Mouse (Mus musculus) heart, embryonic 14.5 days (tissue): ENCODE measurements around the gene Prr19. TPM values are rescaled to one million over a fixed set of nuclear protein-coding genes. Genes with fewer than 3 reads are reported as not detected.

Experiments
- ATAC-seq: fragments of 200-750 bp; cut with Nextera tagmentation; 2 replicates; pipeline ENCODE4 v1.8.0; 2017; ENCODE audit warnings: low read depth, moderate TSS enrichment; ENCODE audit not compliant: insufficient number of reproducible peaks, insufficient read depth, low FRiP score
- H3K27ac ChIP-seq, 2 experiments: fragments of 200-500 bp in 1 of 2; fragments of 300-500 bp in 1 of 2; sonication (generic) in 1 of 2; replicated peaks in 1 of 2; 2 replicates each; pipeline ENCODE4 v1.5.1; 2012 to 2014; ENCODE audit warnings: low read depth in 2 of 2, low read length in 2 of 2, control low read depth in 1 of 2, mild to moderate bottlenecking in 1 of 2, mixed read lengths in 1 of 2; ENCODE audit not compliant: control insufficient read depth in 1 of 2, insufficient read depth in 1 of 2
- H3K27me3 ChIP-seq: fragments of 300-500 bp; sonication (generic); 2 replicates; pipeline ENCODE4 v1.6.1; 2014; ENCODE audit warnings: mild to moderate bottlenecking, low read length, control low read depth; ENCODE audit not compliant: control insufficient read depth, insufficient read depth
- H3K36me3 ChIP-seq: fragments of 300-500 bp; sonication (generic); 2 replicates; pipeline ENCODE4 v1.6.1; 2014; ENCODE audit warnings: mild to moderate bottlenecking, control low read depth, low read length, mixed read lengths; ENCODE audit not compliant: control insufficient read depth, insufficient read depth
- H3K4me1 ChIP-seq, 2 experiments: fragments of 200-500 bp in 1 of 2; fragments of 300-500 bp in 1 of 2; sonication (generic) in 1 of 2; 2 replicates each; pipeline ENCODE4 v1.6.1; 2012 to 2014; ENCODE audit warnings: low read length in 2 of 2, control low read depth in 1 of 2, mixed read lengths in 1 of 2; ENCODE audit not compliant: control insufficient read depth in 2 of 2, insufficient read depth in 2 of 2
- H3K4me2 ChIP-seq: fragments of 300-500 bp; sonication (generic); 2 replicates; pipeline ENCODE4 v1.6.1; 2014; ENCODE audit warnings: mild to moderate bottlenecking, low read length
- H3K4me3 ChIP-seq, 2 experiments: fragments of 200-500 bp in 1 of 2; fragments of 300-500 bp in 1 of 2; sonication (generic) in 1 of 2; 2 replicates each; pipeline ENCODE4 v1.5.1; 2012 to 2014; ENCODE audit warnings: low read length in 2 of 2, mild to moderate bottlenecking in 2 of 2, control low read depth in 1 of 2, low read depth in 1 of 2, moderate library complexity in 1 of 2; ENCODE audit not compliant: control insufficient read depth in 1 of 2, insufficient read depth in 1 of 2
- H3K9ac ChIP-seq: fragments of 300-500 bp; sonication (generic); 2 replicates; pipeline ENCODE4 v1.6.1; 2014; ENCODE audit warnings: mild to moderate bottlenecking, low read length
- H3K9me3 ChIP-seq: fragments of 300-500 bp; sonication (generic); 2 replicates; pipeline ENCODE4 v1.6.1; 2016; ENCODE audit warnings: low read length, control low read depth; ENCODE audit not compliant: control insufficient read depth
- WGBS: fragments of 180-500 bp; shearing (Covaris S2); extraction: QIAGEN DNeasy Blood & Tissue Kit; methylation state at CpG from one replicate; pipeline ENCODE4 v1.1.7; 2014; 5-methylcytosine and 5-hydroxymethylcytosine counted together
- polyA plus RNA-seq: library from polyadenylated mRNA; unstranded; fragments of >200 nt; fragmentation: Nextera tagmentation; extraction: Ambion mirVana; gene quantifications from 2 replicates; pipeline ENCODE4 v1.2.1, GENCODE M21; 2014

Gene Prr19
- polyA plus RNA-seq, 1 experiment from 2014 or later = not detected

GRCm38 (mm10) chr7:25339329-25339728 is 38.1 kb downstream of the Prr19 start:
- peaks cover 57% of the 10 kb centered on the region for H3K36me3 ChIP-seq
- WGBS = 82% methylated on average over 9 of the region's 9 CpGs

GRCm38 (mm10) chr7:25341000-25341784 is 40.0 kb downstream of the Prr19 start:
- Histone ChIP-seq H3K4me1 (peaks cover 0 to 3% of the 10 kb centered on the region in 2 experiments; a peak in 1 of 4 replicates), H3K4me3 (no peak overlapping the region), H3K9ac (no peak overlapping the region), H3K27me3 (no peaks in the 10 kb centered on the region), H3K4me2 (no peak overlapping the region), H3K27ac (no peak overlapping the region), H3K36me3 (peaks cover 43% of the 10 kb centered on the region), H3K9me3 (no peaks in the 10 kb centered on the region)
- no peak for ATAC-seq
- WGBS = 89% methylated on average over 20 of the region's 20 CpGs

More at GRCm38 (mm10) chr7:25339329-25339728, 38.1 kb downstream of the Prr19 start:
- H3K27me3 ChIP-seq = no peaks in the 10 kb centered on the region
- H3K4me1 ChIP-seq = no peaks in the 10 kb centered on the region
- H3K9ac ChIP-seq = no peak overlapping the region
- no peak overlapping the region for H3K27ac ChIP-seq
- no peak overlapping the region for H3K4me3 ChIP-seq
- no peaks in the 10 kb centered on the region for H3K9me3 ChIP-seq
- H3K4me2 ChIP-seq = no peak overlapping the region
- no peak for ATAC-seq

DNA sequence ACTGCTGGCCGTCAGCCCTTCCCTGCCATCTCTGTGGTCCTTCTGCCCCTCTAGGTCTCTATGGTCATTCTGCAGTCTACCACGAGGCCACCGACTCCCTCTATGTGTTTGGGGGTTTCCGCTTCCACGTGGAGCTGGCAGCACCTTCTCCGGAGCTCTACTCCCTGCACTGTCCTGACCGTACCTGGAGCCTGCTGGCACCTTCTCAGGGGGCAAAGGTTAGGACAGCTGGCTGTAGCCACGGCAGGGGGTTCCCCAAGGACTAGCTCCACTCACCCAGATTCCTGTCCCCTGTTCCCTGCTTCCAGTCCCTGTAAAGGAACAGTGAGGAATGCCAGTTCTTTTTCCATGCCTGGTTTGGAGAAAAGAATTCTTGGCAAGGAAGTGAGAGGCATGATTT is 47.6 kb downstream of the Prr19 start:
- Histone ChIP-seq H3K4me1 (peaks cover 0 to 3% of the 10 kb centered on the region in 2 experiments; a peak in 1 of 4 replicates), H3K9ac (no peak overlapping the region), H3K36me3 (peaks cover 70% of the 10 kb centered on the region), H3K27ac (no peak overlapping the region), H3K9me3 (no peaks in the 10 kb centered on the region), H3K4me3 (no peak overlapping the region), H3K27me3 (no peaks in the 10 kb centered on the region), H3K4me2 (no peak overlapping the region)
- WGBS = 77% methylated on average over 8 of the region's 8 CpGs
- no peak for ATAC-seq

Other genes with a start within 250 kb of the Prr19 start
- 5.7 and 8.3 TPM in 2 replicates for gene Grik5, start 229.1 kb upstream of the Prr19 start, polyA plus RNA-seq
- 14.5 and 14.8 TPM in 2 replicates for gene Zfp574, start 228.8 kb upstream of the Prr19 start, polyA plus RNA-seq
- 0.50 and 0.71 TPM in 2 replicates for gene Pou2f2, start 121.7 kb upstream of the Prr19 start, polyA plus RNA-seq
- gene Dedd2, start 80.8 kb upstream of the Prr19 start, polyA plus RNA-seq = 4.8 and 5.7 TPM in 2 replicates
- gene Zfp526, start 80.0 kb upstream of the Prr19 start, polyA plus RNA-seq = 2.3 and 2.4 TPM in 2 replicates
- gene Gsk3a, start 63.6 kb upstream of the Prr19 start, polyA plus RNA-seq = 10.0 and 12.2 TPM in 2 replicates
- 14.4 and 17.4 TPM in 2 replicates for gene Erf, start 50.6 kb upstream of the Prr19 start, polyA plus RNA-seq
- 25.4 and 28.4 TPM in 2 replicates for gene Cic, start 33.7 kb upstream of the Prr19 start, polyA plus RNA-seq
- 130 and 142 TPM in 2 replicates for gene Pafah1b3, start 3.4 kb upstream of the Prr19 start, polyA plus RNA-seq
- 0.30 TPM in 1 of 2 replicates, not detected in the other for gene Tmem145, start 4.7 kb downstream of the Prr19 start, polyA plus RNA-seq
- gene Megf8, start 15.8 kb downstream of the Prr19 start, polyA plus RNA-seq = 6.8 and 7.9 TPM in 2 replicates
- gene Cnfn, start 68.3 kb downstream of the Prr19 start, polyA plus RNA-seq = 0.31 TPM in 1 of 2 replicates, not detected in the other
- gene Lipe, start 97.3 kb downstream of the Prr19 start, polyA plus RNA-seq = 2.8 and 3.6 TPM in 2 replicates
- 0.28 and 0.36 TPM in 2 replicates for gene Cxcl17, start 111.5 kb downstream of the Prr19 start, polyA plus RNA-seq
- gene Ceacam1, start 176.2 kb downstream of the Prr19 start, polyA plus RNA-seq = 3.9 and 4.5 TPM in 2 replicates
- gene Ceacam2, start 238.4 kb downstream of the Prr19 start, polyA plus RNA-seq = 0.20 TPM in 1 of 2 replicates, not detected in the other